Mouse (Mus musculus) limb, embryonic 11.5 days (tissue): Measurements from ENCODE around the gene Kctd21. TPM values are rescaled to one million over a fixed set of nuclear protein-coding genes. Genes with fewer than 3 reads are reported as not detected.

ENCODE experiments used
- ATAC-seq: fragments of 200-750 bp; cut with Nextera tagmentation; 2 replicates; pipeline ENCODE4 v1.8.0; 2017; ENCODE audit warnings: low read depth; ENCODE audit not compliant: insufficient number of reproducible peaks, low FRiP score, low TSS enrichment
- DNase-seq: peaks from one replicate; pipeline ENCODE4 v3.0.0-alpha.2; 2015; ENCODE audit warnings: low spot score
- H3K27ac ChIP-seq: fragments of 300-500 bp; sonication (generic); replicated peaks from 2 replicates; pipeline ENCODE4 v1.5.1; 2014; ENCODE audit warnings: low read depth, mild to moderate bottlenecking, low read length
- H3K27me3 ChIP-seq: fragments of 300-500 bp; sonication (generic); 2 replicates; pipeline ENCODE4 v1.6.1; 2014; ENCODE audit warnings: mild to moderate bottlenecking, low read length, mixed read lengths; ENCODE audit not compliant: control insufficient read depth, insufficient read depth
- H3K36me3 ChIP-seq: fragments of 300-500 bp; sonication (generic); 2 replicates; pipeline ENCODE4 v1.6.1; 2014; ENCODE audit warnings: mild to moderate bottlenecking, low read length, moderate library complexity, mixed read lengths; ENCODE audit not compliant: control insufficient read depth, insufficient read depth
- H3K4me1 ChIP-seq: fragments of 300-500 bp; sonication (generic); 2 replicates; pipeline ENCODE4 v1.6.1; 2014; ENCODE audit warnings: low read length, mixed read lengths; ENCODE audit not compliant: control insufficient read depth, insufficient read depth
- H3K4me2 ChIP-seq: fragments of 300-500 bp; sonication (generic); 2 replicates; pipeline ENCODE4 v1.6.1; 2014; ENCODE audit warnings: low read depth, mild to moderate bottlenecking, moderate library complexity; ENCODE audit not compliant: severe bottlenecking
- H3K4me3 ChIP-seq: fragments of 300-500 bp; sonication (generic); 2 replicates; pipeline ENCODE4 v1.5.1; 2014; ENCODE audit warnings: low read depth, low read length
- H3K9ac ChIP-seq: fragments of 300-500 bp; sonication (generic); 2 replicates; pipeline ENCODE4 v1.6.1; 2014; ENCODE audit warnings: mild to moderate bottlenecking, low read length
- H3K9me3 ChIP-seq: fragments of 300-500 bp; sonication (generic); 2 replicates; pipeline ENCODE4 v1.6.1; 2016; ENCODE audit warnings: low read length; ENCODE audit not compliant: control insufficient read depth
- WGBS: fragments of 180-500 bp; shearing (Covaris S2); extraction: QIAGEN DNeasy Blood & Tissue Kit; methylation state at CpG from one replicate; pipeline ENCODE4 v1.1.7; 2014; 5-methylcytosine and 5-hydroxymethylcytosine counted together
- polyA plus RNA-seq: library from polyadenylated mRNA; unstranded; fragments of >200 nt; fragmentation: Nextera tagmentation; extraction: Ambion mirVana; gene quantifications from 2 replicates; pipeline ENCODE4 v1.2.1, GENCODE M21; 2014

Gene Kctd21
- polyA plus RNA-seq, 1 experiment from 2014 or later = 4.3 TPM

DNA sequence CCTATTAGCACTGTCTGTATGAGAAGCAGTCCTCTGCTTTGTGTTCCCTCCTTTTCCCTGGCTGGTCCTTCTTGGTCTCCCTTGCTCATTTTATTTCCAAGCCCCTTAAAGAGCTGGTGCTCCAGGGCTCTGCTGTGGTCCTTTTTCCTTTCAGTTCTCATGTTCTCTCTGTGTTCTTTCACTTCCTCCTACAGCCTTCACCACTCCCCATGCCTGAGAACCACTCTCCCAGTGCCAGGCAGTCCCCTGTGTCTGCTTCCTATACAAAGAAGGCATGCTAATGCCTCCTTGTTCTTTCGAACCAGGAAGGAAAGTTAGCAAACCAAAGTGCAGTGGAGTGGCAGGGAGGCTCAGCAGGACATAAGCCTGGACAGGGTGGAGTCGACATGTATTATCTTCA, 43.8 kb downstream of the Kctd21 start:
- Histone ChIP-seq H3K4me2 (no peak overlapping the region), H3K4me1 (peaks cover 3% of the 10 kb centered on the region; the same call in 1 of the 2 replicates), H3K9ac (no peak overlapping the region), H3K27ac (no peak overlapping the region), H3K27me3 (no peaks in the 10 kb centered on the region), H3K9me3 (no peaks in the 10 kb centered on the region), H3K36me3 (peaks cover 25% of the 10 kb centered on the region), H3K4me3 (no peak overlapping the region)
- no peak for DNase-seq
- 90% methylated on average over 2 of the region's 2 CpGs for WGBS
- no peak for ATAC-seq

DNA sequence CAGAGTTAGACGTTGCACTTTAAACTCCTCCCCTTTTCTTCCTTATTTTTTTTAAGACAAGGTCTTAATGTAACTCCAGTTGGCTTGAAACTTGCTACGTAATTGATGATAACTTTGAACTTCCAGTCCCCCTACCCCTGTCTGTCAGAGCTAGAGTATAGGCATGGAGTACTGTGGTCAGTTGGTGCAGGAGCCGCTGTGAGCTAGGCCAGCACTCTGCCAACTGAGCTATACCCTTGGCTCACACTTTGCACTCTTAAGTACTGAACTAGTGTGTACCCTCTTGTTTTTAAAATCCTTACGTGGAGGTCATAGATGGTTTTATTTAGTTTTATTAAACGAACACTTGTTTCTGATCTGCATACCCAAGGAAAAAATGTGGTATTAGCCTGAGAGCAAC, 47.2 kb downstream of the Kctd21 start:
- WGBS = 95% methylated on average over 5 of the region's 5 CpGs
- no peaks in the 10 kb centered on the region for H3K4me1 ChIP-seq
- no peaks in the 10 kb centered on the region for H3K27me3 ChIP-seq
- peaks cover 37% of the 10 kb centered on the region for H3K36me3 ChIP-seq
- H3K4me2 ChIP-seq = no peak overlapping the region
- no peaks in the 10 kb centered on the region for H3K9me3 ChIP-seq
- no peak overlapping the region for H3K9ac ChIP-seq
- ATAC-seq (no peak), DNase-seq (no peak)
- no peak overlapping the region for H3K27ac ChIP-seq
- no peak overlapping the region for H3K4me3 ChIP-seq

DNA sequence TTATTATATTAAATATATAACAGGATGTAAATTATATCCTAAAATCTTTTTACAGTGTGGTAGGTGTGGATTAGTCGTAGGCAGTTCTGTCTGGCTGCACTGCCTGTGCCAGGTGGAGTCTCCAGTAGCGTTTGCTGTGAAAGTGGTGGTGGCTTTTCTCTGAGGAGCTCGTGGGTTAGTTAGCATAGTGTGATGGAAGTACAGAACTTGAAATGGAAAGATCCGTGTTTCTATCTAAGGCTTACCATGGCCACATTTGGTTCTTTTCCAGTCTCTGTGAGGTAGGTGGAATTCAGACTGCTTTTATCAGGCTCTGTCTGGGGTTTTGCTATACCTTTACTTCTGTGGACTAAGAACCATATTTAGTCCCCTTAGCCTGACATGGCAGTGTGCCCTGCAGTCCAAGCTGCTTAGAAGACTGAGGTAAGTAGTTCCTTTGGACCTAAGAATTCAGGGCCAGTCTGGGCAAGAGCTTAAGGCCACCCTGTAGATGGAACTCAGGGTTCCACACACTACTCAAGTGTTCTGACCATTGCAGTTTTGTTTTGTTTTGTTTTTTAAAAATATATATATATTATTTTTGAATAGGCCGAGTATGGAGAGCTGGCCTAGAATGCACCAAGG, 48.5 kb downstream of the Kctd21 start:
- Histone ChIP-seq H3K4me1 (no peaks in the 10 kb centered on the region), H3K4me3 (no peak overlapping the region), H3K27ac (no peak overlapping the region), H3K4me2 (no peak overlapping the region), H3K9ac (no peak overlapping the region), H3K27me3 (no peaks in the 10 kb centered on the region), H3K36me3 (peaks cover 37% of the 10 kb centered on the region), H3K9me3 (no peaks in the 10 kb centered on the region)
- 93% methylated on average over 5 of the region's 5 CpGs for WGBS
- DNase-seq = no peak
- ATAC-seq = no peak

DNA sequence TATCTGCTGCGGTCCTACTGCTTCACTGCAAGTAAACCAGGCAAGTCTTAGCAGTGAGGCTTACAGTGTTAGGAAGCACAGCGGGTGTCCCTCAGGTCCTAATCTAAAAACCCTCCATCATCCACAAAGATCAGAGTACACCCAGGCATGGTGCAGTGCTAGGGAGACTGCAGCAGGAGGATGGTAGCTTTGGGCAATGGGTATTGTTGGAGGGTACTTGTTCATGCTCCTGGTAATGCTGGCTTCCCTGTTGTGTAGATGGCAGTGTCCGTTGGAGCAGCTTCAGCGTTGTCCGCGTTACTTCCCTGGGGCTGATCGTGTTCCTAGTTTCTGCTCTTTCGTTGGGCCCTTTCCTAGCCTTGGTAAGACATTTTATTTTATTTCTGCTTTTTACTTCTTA, 50.5 kb downstream of the Kctd21 start:
- 93% methylated on average over 8 of the region's 8 CpGs for WGBS
- no peak overlapping the region for H3K4me3 ChIP-seq

DNA sequence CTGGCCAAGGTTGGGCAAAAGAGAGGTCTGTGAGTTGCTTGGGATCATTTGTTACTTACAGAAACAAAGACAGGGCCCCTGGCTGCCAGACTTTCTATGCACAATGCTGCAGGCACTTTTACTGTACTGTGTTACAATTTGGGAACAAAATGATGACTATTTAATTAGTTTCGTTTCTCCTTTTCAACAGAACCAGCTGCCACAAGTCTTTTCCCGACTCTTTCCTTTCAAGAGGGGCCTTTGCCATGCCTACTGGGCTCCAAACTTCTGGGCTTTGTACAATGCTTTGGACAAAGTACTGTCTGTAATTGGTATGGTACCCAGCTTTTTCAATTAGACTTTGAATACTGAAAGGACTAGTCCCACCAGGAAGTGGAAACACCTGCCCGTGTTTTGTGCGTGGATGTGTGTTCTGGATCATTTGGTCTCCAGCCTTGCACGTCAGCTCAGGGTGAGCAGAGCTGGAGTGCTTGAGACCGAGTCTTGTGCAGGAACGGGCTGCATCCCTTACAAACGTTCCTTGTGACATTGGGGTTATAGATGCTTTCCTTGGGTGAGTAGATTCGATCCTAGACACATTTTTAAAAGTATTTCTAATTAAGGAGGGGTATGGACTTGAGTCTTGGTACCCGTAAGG, 51.5 kb downstream of the Kctd21 start:
- Histone ChIP-seq H3K36me3 (peaks cover 32% of the 10 kb centered on the region), H3K27me3 (no peaks in the 10 kb centered on the region), H3K4me3 (no peak overlapping the region), H3K4me2 (no peak overlapping the region), H3K9ac (no peak overlapping the region), H3K27ac (no peak overlapping the region), H3K4me1 (no peaks in the 10 kb centered on the region), H3K9me3 (no peaks in the 10 kb centered on the region)
- ATAC-seq = no peak
- 93% methylated on average over 10 of the region's 10 CpGs for WGBS
- DNase-seq = no peak

More for the DNA sequence above, 50.5 kb downstream of the Kctd21 start:
- Histone ChIP-seq H3K9me3 (no peaks in the 10 kb centered on the region), H3K4me2 (no peak overlapping the region), H3K36me3 (peaks cover 35% of the 10 kb centered on the region), H3K27ac (no peak overlapping the region), H3K27me3 (no peaks in the 10 kb centered on the region), H3K4me1 (no peaks in the 10 kb centered on the region), H3K9ac (no peak overlapping the region)
- DNase-seq = no peak
- no peak for ATAC-seq

GRCm38 (mm10) chr7:97386106-97386805, 54.1 kb downstream of the Kctd21 start:
- 91% methylated on average over 7 of the region's 7 CpGs for WGBS
- Histone ChIP-seq H3K9ac (no peak overlapping the region), H3K27ac (no peak overlapping the region), H3K9me3 (no peaks in the 10 kb centered on the region), H3K4me3 (no peak overlapping the region), H3K4me2 (no peak overlapping the region), H3K27me3 (no peaks in the 10 kb centered on the region), H3K4me1 (no peaks in the 10 kb centered on the region), H3K36me3 (peaks cover 25% of the 10 kb centered on the region)
- DNase-seq = no peak
- no peak for ATAC-seq

- Histone ChIP-seq H3K4me1 (no peaks in the 10 kb centered on the region), H3K27me3 (no peaks in the 10 kb centered on the region), H3K9me3 (no peaks in the 10 kb centered on the region), H3K27ac (no peak overlapping the region), H3K4me2 (no peak overlapping the region), H3K9ac (no peak overlapping the region), H3K36me3 (peaks cover 24% of the 10 kb centered on the region), H3K4me3 (no peak overlapping the region)
- DNase-seq = no peak
- 91% methylated on average over 5 of the region's 5 CpGs for WGBS
- ATAC-seq = no peak
These were observed 54.8 kb downstream of the Kctd21 start for GRCm38 (mm10) chr7:97386806-97387370.

DNA sequence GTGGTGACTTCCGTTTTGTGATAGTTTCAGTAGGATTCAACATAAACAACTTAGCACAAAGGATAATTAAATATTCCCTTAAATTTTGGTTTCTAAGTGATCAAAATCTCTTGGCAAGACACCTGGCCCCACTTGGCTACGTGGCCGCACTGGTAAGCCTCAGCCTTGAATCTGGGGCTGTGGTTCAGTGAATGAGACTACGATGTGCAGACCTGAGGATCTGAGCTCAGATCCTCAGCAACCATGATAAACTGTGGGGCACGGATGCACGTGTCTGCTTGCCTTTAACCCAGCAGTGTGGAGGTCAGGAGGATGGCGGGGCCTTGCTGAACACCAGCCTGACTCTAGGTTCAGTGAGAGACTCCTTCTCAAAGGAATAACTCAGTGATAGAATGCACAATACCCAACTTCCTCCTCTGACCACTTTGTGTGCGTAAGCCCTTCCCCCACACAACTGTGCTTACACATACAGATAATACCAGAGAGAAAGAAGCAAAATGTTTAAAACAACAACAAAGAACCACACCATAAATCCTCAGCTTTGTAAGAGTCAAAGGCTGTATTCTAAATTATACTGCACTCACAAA, 55.5 kb downstream of the Kctd21 start:
- H3K9me3 ChIP-seq = no peaks in the 10 kb centered on the region

More for the DNA sequence above, 55.5 kb downstream of the Kctd21 start:
- Histone ChIP-seq H3K4me3 (no peak overlapping the region), H3K27ac (no peak overlapping the region), H3K4me2 (no peak overlapping the region), H3K36me3 (peaks cover 20% of the 10 kb centered on the region), H3K9ac (no peak overlapping the region), H3K27me3 (no peaks in the 10 kb centered on the region), H3K4me1 (no peaks in the 10 kb centered on the region)
- no peak for DNase-seq
- WGBS = 92% methylated on average over 8 of the region's 8 CpGs
- no peak for ATAC-seq
